Mouse (Mus musculus) megakaryocyte-erythroid progenitor cell, adult 5-6 weeks (primary cell): ENCODE measurements around the gene Cobll1. TPM values are rescaled to one million over a fixed set of nuclear protein-coding genes. Genes with fewer than 3 reads are reported as not detected.
A peak's percentile ranks its signal among the peaks of the same experiment; 100 is the strongest.

Experiments used
- ATAC-seq: replicated peaks from 2 replicates; pipeline ENCODE4 v1.8.0; 2016; ENCODE audit warnings: mild to moderate bottlenecking, inconsistent platforms; ENCODE audit not compliant: severe bottlenecking, poor library complexity, low FRiP score, low TSS enrichment
- total RNA-seq, 2 experiments: library from RNA; stranded (forward) in 1 of 2; stranded (reverse) in 1 of 2; fragments of 200-1000, 215-1000 nt in 1 of 2; fragments of >200 nt in 1 of 2; fragmentation: Nextera tagmentation in 1 of 2; gene quantifications; 2 replicates each; pipeline ENCODE4 v1.2.3; 2014 to 2017

Gene Cobll1
- total RNA-seq, 2 experiments from 2014 or later, result 1.1 to 2.7 TPM

DNA sequence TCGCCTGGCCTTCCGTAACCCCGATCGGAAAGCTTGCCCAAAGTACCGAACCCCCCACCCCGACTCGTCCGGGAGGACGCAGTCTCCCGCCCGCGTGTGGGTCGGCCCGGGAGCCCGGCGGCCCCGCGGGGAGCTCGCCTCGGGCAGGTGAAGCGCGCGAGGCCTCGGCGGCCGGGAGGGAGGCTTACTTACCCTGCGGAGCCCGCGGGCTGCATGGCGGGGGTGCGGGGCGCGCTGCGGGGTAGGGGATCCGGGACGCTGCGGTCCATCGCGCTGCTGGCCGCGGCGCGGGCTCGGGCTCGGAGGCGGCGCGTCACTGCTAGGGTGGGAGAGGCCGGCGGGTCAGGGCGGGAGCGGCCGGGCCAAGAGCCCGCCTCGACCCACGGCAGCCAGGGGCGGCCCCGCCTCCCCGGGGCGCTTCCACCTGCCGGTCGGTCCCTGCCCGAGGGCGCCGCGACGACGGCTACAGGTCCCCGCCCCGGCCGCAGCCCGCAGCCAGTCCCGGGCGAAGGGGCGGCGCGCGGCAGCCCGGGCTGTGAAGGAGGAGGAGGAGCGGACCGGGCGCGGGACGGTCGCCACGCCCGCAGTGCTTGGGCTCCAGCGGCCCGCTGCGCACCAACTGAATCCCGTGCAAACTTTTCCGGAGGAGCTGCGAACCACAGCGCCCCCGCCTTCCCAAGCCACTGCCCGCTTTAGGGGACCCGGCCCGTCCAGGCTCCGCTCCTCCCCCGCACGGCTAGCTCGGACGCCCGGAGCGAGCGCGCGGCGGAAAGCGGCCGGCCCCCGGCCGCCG, 836 bp downstream of the Cobll1 start:
- ATAC-seq, result peak; percentile 90

DNA sequence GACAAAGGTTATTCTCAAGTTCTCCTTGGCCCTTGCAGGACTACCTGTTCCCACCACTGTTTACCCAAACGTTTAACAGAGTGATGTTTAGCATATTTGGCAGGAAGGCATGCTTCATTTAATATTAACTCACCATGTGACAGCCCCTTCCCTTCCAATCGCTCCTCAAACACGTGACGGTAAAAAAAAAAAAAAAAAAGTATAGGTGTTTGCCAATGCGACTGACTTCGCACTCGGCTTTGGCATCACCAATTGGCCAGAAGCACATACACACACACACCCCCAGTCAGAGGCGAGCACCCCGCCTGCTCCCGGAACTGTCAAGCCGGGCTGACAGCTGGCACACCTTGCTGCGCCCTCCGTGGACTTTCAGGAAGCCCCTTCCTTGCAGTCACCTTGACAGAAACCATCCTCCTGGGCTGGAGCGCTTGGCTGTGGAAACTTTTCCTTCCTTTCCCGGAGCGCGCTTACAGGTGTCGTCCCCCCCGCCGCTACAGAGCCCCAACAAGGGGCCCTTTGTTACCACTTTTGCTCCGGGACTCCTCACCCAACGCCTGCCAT, 1.5 kb downstream of the Cobll1 start:
- ATAC-seq, result peak; percentile 45; the same call in 1 of the 2 replicates

DNA sequence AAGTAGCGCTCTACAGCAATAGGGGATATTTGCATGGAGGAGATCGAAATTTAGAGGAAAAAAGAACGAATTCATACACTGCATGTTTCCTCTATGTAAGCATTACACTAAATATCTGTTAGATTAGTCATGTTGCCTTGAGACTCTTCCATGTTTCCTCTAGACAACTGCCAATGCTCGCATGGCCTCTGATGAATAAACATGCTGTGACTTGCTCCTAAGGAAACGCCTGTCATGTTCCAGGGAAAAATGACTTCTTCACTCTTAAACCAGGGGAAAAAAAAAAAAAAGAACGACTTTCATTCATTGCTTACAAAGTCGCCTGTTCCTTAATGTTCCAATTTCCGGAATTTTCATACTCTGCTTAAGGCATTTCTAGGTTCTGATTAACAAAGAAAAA, 2.1 kb downstream of the Cobll1 start:
- no peak for ATAC-seq

DNA sequence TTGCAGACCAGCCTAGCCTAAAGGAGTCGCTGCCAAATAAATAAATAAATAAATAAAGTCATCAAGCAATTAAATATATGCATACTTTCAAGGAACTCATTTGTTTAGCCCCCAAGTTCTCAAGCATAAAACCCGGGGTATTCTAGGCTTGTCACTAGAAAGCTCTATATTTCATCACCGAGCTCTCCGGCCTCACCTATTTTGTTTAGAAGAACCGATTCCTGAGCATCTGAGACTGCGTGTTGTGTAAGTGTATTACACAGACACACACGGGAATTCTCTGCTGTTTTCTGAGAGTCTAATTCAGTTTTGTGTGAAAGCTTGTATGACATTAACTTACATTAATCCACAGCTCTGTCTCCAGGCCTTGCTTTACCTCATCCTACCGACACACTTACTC, 2.6 kb downstream of the Cobll1 start:
- no peak for ATAC-seq

DNA sequence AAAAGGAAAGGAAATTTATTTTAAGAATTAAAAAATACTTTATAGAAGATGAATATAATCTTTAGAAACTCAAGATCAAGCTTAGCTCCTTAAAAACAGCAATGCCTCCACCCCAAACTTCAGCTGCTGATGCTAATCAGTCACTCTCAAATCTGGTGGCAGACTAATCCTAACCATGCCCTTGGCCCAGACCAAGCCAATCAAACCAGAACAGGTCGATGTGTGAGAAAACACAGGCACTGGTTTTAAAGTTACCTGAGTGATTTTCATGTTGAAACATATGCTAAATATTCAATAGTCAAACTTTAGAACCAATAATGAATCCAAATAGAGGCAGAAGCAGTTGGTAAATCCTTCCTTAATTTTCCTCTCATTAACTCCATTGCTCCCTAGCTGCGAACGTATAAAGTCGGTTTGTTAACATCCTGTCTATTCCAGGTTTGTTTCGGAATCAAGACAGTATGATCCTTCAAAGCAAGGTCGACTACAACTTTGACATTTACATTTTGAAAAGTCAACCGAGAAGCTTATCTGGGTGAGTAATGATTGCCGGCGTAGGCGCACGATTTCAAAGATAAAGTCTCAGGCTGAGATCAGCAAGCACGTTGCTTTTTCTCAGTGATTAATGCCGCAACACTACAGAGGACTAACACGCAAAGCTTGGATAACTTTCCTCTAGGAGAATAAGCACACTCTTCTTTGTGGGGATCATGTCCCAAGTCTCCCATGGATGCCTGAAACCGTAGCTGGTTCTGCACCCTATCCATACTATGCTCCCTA, 6.3 kb downstream of the Cobll1 start:
- ATAC-seq, result no peak

DNA sequence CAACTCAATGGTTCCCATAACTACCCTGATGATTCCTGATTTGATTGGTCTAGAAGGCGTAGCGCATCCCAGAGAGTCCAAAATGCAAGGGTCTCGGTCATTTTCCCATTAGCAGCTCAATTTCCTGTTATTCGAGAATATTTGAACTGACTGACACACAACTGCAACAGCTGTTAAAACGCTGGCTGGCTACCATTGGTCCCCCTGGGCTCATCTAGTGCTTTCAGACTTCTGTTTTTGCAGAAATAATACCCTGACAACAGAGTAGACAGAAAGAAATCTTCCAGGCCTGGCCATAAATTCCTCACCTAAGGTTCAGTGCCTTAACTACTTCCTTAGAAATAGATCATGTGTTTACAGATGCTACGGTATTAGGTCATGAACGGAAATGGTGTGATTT, 10.8 kb downstream of the Cobll1 start:
- no peak for ATAC-seq

DNA sequence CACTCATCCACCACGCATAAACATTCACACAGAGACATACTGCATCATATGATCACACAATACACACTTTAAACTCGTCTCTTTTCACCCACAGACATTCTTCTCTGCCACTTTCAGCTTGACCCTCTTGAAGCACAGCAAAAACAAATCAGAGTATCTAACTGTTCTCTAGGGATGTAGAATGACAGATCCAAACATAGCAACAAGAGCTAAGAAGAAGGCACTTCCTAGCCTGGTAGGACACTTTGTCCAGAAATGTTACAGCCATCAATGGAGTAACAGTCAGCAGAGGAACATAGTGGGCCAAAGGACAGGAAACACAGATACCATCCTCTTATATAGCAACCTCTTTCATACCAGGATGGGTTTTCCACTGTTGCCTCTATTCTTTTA, 11.3 kb downstream of the Cobll1 start:
- ATAC-seq, result no peak

DNA sequence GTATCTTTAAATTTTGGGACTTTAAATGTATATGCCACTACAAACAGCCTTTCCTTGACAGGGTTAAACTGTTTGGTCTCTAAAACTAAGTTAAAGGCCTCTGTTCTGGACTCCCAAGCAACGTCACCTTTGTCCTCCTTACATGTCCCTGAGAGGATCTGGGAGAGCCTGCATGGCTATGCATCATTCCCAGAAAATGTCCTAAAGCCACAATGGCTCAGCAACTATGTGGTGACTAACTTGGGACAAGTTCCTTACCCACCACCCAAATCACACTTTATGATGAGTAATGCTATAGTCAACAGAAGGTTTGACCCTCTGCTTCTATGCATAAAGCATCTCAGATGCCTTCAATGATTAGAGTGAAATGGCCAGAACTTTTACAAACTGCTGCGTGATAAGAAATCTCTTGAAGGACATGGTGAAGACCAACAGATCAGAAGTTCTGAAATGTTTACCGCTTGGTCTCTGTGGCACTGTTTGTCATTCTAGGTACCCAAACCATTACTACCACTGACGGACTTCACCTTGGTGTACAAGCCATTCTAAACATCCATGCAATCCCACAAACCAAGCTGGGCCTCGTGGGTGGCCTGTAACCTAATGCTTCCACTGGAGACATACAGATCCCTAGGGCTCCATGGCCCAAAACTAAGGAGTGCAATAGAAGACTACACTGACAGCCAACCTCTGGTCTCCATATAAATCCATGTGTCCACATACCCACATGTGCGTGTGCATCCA, 11.9 kb downstream of the Cobll1 start:
- ATAC-seq, result no peak

DNA sequence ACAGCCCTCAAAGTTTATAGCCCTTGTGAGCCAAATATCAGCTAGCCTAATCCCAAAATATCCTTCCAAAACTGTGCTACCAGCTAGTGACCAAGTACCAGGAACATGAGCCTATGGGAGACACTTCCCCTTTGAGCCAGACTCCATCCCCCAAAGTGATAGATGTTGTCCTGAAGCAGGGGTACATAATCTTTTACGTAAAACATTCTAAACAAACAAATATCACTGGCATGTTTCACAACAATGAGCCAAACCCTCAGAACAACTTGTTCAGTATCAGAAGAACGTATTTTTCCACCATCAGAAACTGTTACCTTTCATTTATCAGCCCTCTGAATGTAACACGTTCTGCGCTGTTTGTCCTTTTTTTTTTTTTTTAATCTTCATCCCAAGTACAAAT, 12.7 kb downstream of the Cobll1 start:
- ATAC-seq, result no peak

DNA sequence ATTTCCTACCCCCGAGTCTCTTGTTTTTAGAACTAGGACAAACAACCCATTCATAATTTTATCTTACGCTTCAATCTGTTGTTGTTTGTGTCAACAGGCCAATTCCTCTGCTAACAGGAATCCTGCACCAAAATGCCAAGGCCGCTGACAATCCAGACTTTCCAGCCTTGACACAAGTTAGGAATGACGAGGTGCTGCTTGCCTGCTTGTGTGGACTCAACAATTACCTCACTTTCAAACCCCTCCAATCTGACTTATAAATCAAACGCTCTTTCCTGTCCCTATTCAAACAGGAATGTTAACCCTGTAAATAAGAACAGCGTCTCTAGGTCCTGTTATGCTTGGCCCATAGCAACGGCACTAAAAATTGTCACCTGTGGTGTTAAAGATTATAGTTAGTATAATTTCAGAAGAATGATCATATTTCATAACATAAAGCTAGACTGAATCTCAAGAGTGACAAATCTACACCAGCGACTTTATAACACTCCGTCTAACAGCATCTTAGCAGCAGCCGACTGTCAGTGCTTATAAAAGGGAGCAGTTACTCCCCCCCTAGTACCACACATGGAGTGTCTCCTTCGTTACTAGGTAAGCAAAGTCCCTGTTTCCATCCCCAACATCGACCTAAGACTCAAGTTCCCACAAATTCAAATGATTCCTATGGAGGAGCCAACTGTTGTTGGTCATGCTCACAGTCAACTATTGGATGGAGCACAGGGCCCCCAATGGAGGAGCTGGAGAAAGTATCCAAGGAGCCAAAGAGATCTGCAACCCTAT, 15.1 kb downstream of the Cobll1 start:
- ATAC-seq, result no peak

DNA sequence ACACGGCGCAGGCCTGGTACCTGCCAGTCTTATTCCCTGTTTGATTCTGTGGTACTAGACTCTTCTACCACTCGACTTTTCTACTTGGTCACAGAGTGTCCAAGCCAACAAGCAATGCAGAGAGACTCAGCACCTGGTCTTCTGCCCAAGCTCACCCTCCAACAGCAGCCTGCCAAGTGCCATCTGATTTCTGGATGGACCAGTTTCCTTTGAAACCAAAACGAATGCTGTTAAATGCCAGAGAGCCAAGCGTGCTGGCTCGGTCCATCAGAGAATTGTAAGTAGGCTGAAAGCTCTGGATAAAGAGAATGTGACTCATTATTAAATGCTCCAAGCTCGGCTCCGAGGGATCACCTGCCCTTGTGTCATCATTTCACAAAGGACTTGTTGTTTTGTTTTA, 16.2 kb downstream of the Cobll1 start:
- ATAC-seq, result no peak

DNA sequence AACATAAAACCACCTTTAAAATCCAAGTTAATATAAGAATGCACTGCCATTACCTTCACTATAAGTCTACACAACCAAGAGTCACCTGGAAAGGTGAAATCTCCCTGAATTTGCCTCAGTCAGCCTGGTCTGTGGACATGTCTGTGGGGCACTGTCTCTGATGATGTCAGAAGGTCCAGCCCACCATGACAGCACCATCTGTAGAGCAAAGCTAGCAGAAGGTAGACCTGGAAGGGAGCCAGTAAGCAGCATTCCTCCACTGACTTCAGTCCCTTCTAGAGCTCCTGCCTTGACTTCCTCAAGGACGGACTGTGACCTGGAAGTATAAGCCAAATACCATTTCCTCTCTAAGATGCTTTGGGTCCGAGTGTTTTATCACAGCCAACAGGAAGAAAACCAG, 17.6 kb downstream of the Cobll1 start:
- ATAC-seq, result no peak

DNA sequence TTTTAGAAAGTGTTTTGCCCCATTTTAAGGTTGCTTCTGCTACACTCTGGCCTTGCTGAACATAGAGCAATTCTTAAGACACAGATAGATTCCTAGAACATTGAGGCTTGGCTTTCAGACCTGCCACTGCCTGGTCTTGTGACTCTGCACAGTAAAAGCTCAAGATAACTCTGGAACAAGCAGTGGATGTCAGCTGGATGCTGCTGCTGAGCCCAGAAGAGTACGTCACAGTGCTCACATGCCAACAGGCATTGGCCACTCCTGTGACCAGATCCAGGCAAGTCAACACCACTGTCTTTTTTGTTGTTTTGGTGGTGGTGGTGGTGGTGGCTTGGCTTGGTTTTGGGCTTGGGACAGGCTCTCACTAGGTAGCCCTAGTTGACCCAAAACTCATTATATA, 18.6 kb downstream of the Cobll1 start:
- no peak for ATAC-seq

DNA sequence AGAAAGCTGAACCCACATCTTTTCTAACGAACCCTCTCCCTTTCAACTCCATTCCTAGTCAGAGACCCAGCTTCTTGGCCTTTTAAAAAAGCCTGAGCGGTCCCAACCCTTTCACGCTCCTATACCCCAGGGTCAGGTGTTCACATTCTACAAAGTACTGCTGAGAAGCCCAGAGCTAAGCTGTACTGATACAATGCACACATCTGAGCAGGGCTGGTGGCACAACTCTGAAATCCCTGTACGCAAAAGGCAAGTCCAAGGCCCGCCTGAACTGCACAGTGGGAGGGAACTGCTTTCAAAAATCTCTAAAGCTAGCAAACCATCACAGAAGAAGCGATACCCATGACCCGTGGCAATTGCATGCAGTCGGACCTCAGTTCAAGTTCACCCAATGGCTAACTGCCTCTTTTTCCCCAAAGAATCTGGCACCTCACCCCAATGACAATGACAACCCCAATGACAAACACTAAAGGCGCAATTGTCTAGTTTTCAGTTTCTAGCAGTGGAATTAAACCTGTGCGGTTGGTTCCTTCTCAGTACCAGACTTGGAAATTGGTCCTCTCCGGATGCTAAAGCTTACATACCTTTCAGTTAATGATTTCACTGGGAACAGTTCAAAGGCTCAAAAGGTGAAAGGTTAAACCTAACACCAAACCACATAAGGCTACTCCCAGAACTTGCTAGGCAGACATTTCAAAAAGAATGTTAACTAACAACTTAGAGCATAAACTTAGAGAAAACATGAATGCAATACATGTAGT, 19.6 kb downstream of the Cobll1 start:
- no peak for ATAC-seq

DNA sequence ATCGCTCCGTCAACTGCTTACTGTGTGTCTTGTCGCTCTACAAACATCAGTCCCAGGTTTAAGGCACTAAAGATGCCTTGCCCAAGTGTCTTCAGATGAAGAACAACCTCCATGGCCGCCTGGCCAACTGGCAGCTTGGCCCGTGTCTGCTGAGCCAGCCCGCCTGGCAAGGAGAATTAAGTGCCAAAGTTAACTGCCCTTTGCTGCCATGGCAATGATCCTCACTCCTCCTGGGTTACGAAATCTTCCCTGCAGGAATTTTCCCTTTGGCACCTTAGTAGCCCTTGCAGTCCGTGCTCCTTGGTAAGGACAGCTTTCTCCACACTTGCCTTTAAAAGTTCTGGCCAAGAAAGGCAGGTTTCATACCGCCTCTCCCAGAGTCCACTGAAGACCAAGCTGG, 20.9 kb downstream of the Cobll1 start:
- no peak for ATAC-seq

DNA sequence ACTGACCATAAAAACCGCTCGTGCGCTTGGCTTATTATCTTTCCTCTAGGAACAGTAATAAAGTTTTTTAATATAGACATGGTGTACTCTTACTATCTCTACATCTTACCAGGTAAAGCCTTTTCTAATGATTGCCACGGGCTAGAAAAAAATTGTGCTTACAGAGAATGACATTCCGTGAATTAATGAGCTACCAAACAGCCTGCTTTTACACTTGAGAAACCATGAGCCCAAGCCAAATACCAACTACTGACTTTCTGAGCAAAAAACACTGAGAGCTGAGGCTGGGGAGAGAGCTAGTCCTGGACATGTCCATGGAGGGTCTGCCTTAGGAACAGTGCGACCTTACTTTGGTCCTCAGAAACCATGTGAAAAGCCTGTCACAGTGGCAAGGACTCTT, 21.5 kb downstream of the Cobll1 start:
- ATAC-seq, result no peak

DNA sequence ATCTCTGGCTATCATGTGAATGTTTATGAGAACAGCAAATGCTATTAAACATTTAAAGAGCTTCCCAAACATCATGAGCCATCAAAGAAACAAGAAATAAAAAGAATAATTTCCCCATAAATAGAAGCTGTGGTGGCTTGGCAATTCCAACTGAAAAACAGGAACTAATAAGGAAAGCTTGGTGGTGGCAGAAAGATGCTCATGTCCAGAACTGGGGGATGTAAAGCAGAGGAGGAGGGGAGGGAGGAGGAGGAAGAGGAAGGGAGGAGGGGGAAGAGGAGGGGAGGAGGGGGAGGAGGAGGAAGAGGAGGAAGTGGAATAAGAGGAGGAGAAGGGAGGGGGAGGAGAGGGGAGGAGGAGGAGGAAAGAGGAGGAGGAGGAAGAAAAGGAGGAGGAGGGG, 23.0 kb downstream of the Cobll1 start:
- ATAC-seq, result no peak

DNA sequence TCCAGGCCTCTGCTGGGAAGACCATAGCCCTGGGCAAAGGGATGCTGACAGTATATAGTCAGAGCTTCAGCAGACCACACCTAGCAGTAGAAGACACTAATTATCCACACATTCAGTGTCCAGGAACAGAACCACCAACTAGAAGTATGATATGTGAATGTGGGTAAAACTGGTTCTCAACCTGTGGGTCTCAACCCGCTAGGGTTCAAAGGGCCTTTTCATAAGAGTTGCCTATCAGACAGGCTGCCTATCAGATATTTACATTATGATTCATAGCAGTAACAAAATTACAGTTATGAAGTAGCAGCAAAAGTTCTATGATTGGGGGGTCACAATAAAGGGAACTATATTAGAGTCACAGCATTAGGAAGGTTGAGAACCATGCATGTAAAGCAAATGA, 24.6 kb downstream of the Cobll1 start:
- no peak for ATAC-seq

DNA sequence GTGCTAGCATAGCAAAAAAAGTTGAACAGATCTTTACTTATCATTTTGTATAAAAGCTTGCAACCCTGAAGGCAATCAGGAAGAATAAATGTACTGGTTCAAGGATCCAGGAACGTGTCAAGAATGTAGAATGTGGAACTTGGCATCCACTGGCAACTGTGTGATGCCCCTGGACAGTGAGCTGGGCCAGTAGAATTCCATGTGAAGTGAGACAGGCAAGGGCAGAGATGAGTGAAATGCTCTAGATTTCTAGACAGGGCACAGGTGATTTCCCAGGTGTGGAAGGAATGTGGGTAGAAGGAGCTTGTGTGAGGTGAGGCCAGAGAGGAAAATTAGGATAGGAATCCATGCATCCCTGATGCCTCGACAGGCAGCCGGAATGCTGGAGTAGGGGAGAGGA, 25.5 kb downstream of the Cobll1 start:
- no peak for ATAC-seq
